Comparison of ENCODE assay signal across 8 mouse cellular contexts in the genomic region with DNA sequence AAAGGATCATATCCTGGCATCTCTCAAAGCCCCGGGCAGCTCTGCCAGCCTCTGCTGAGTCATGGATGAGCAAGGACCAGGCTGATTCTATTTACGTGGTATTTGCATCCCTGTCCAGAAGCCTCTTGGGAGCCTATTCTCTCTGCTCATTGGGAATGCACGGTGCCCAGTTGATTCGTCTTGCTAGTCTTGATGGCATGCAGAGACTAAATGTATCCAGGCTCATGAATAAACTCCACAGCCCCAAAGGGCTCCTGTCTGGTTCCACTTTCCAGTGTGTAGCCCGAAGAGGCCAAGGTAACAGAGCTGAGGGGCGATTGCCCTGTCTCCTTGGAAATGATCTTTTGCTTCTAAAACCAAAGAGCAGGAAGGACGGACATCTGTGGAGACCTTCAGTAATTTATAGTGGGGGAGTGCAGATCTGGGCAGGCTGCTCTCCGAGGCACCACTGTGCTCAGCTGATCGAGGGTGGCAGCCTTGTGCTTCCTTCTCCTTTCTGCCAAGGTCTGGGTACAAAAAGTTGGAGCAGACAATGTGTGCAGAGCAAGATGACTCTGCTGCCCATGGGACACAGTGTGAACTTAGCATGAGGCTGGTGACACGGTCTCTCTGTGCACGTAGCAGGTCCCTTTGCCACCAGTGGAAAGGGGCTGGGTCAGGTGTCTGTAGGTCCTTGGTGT.
DNase-seq lines count a peak whose midpoint lies in the region.

No protein-coding gene starts in this region.

- intact Hi-C loops in left cerebral cortex, postnatal 25 days (cut with DNase I), result loop anchor here (2.0 kb wide), 1 partner anchor 38 kb away; no protein-coding TSS in a partner anchor

- DNase-seq in left cerebral cortex, adult 18-20 months (ENCODE audit: low spot score in 2 of 2), result peak; percentile 53 to 61
- DNase-seq in left cerebral cortex, adult 11 months (ENCODE audit: low spot score), result no peak
- DNase-seq in cerebellum, adult 9-10 months, result peak; percentile 73
- peak; percentile 53 to 64 for DNase-seq in frontal cortex, postnatal 36 days (ENCODE audit: low spot score in 2 of 2)
- peak; percentile 49 to 85 for DNase-seq in left cerebral cortex, postnatal 25 days (ENCODE audit: low spot score in 2 of 2)
- peak; percentile 64 to 71 for DNase-seq in right cerebral cortex, adult 2 months (ENCODE audit: low spot score in 2 of 2)
- no peak for DNase-seq in spleen, postnatal 10 days (ENCODE audit: low spot score in 2 of 2)
- DNase-seq in B cell, adult 2 months, result no peak

Comparison
In these comparisons a context has a peak if more than half of its experiments do, and no peak if none do; other contexts are left out.
1. DNase-seq: peak in left cerebral cortex, adult 18-20 months (2 of 2), cerebellum, adult 9-10 months (single experiment), frontal cortex, postnatal 36 days (2 of 2), left cerebral cortex, postnatal 25 days (2 of 2) and right cerebral cortex, adult 2 months (2 of 2); none in left cerebral cortex, adult 11 months (single experiment), spleen, postnatal 10 days (0 of 2) and B cell, adult 2 months (0 of 2).